7 mouse cellular contexts compared by ENCODE assay signal in genomic region chr4:47207969-47208420, GRCm38 (mm10). TPM values are rescaled to one million over a fixed set of nuclear protein-coding genes. Genes with fewer than 3 reads are reported as not detected.
DNase-seq lines count a peak whose midpoint lies in the region; ATAC-seq lines count a peak whose summit lies in the region.

Gene Col15a1 (plus strand): TSS chr4:47208161.

- peak within 1 kb of the TSS; percentile 17; the same call in 1 of the 2 replicates for H3K27ac ChIP-seq in embryonic facial prominence, embryonic 15.5 days (replicated peaks)
- H3K27ac ChIP-seq in heart, embryonic 15.5 days: no peak within 1 kb of the TSS
- no peak within 1 kb of the TSS for H3K27ac ChIP-seq in liver, embryonic 13.5 days

- DNase-seq in thymus, postnatal 0 days (ENCODE audit: low spot score): no peak
- DNase-seq in thymus, postnatal 36 days: no peak
- no peak for DNase-seq in liver, embryonic 13.5 days
- DNase-seq in yolk sac, embryonic 10.5 days (ENCODE audit: low spot score): no peak
- DNase-seq in natural killer cell, adult 2 months (ENCODE audit: low spot score in 2 of 2): no peak

- H3K27me3 ChIP-seq in embryonic facial prominence, embryonic 15.5 days: peaks cover 43% of the 10 kb centered on the region
- peaks cover 61% of the 10 kb centered on the region for H3K27me3 ChIP-seq in heart, embryonic 15.5 days
- peaks cover 52% of the 10 kb centered on the region for H3K27me3 ChIP-seq in liver, embryonic 13.5 days

- peak within 1 kb of the TSS; percentile 89 for H3K4me2 ChIP-seq in embryonic facial prominence, embryonic 15.5 days (replicated peaks)
- H3K4me2 ChIP-seq in heart, embryonic 15.5 days: peak within 1 kb of the TSS; percentile 82
- H3K4me2 ChIP-seq in liver, embryonic 13.5 days: peak within 1 kb of the TSS; percentile 32

- H3K9ac ChIP-seq in embryonic facial prominence, embryonic 15.5 days: peak within 1 kb of the TSS; percentile 33
- peak within 1 kb of the TSS; percentile 51 for H3K9ac ChIP-seq in heart, embryonic 15.5 days
- no peak within 1 kb of the TSS for H3K9ac ChIP-seq in liver, embryonic 13.5 days

- peaks cover 20% of the 10 kb centered on the region for H3K4me1 ChIP-seq in embryonic facial prominence, embryonic 15.5 days
- peaks cover 19% of the 10 kb centered on the region for H3K4me1 ChIP-seq in heart, embryonic 15.5 days (replicated peaks)
- H3K4me1 ChIP-seq in liver, embryonic 13.5 days (replicated peaks): no peaks in the 10 kb centered on the region

- ATAC-seq in embryonic facial prominence, embryonic 15.5 days (ENCODE audit: insufficient number of reproducible peaks, low FRiP score, low TSS enrichment, low read depth): peak; percentile 41
- no peak for ATAC-seq in heart, embryonic 15.5 days (replicated peaks; ENCODE audit: insufficient number of reproducible peaks, insufficient read depth, low FRiP score, low read depth)
- no peak for ATAC-seq in liver, embryonic 13.5 days (ENCODE audit: low read depth)

- WGBS in embryonic facial prominence, embryonic 15.5 days: 0% methylated on average over 45 of the region's 45 CpGs
- WGBS in heart, embryonic 15.5 days: under 1% methylated on average over 45 of the region's 45 CpGs
- WGBS in liver, embryonic 13.5 days (ENCODE audit: insufficient replicate concordance): 1% methylated on average over 40 of the region's 45 CpGs

- no peaks in the 10 kb centered on the region for H3K9me3 ChIP-seq in embryonic facial prominence, embryonic 15.5 days (replicated peaks)
- H3K9me3 ChIP-seq in heart, embryonic 15.5 days (replicated peaks): no peaks in the 10 kb centered on the region
- no peaks in the 10 kb centered on the region for H3K9me3 ChIP-seq in liver, embryonic 13.5 days (replicated peaks)

- H3K4me3 ChIP-seq in embryonic facial prominence, embryonic 15.5 days (replicated peaks): peak within 1 kb of the TSS; percentile 52
- peak within 1 kb of the TSS; percentile 53 for H3K4me3 ChIP-seq in heart, embryonic 15.5 days
- peak within 1 kb of the TSS; percentile 26 for H3K4me3 ChIP-seq in liver, embryonic 13.5 days (replicated peaks)

- H3K36me3 ChIP-seq in embryonic facial prominence, embryonic 15.5 days: no peaks in the 10 kb centered on the region
- H3K36me3 ChIP-seq in heart, embryonic 15.5 days: no peaks in the 10 kb centered on the region
- no peaks in the 10 kb centered on the region for H3K36me3 ChIP-seq in liver, embryonic 13.5 days

RNA-seq across cellular contexts. Expression of gene Col15a1, which starts in this region (rescaled TPM):
- polyA plus RNA-seq in thymus, postnatal 0 days (2015; fragmentation: Nextera tagmentation; extraction: Ambion mirVana): 14.5 and 16.7 TPM in 2 replicates
- polyA plus RNA-seq in embryonic facial prominence, embryonic 15.5 days (2015; fragmentation: Nextera tagmentation; extraction: Ambion mirVana): 22.1 and 24.4 TPM in 2 replicates
- 12.9 and 15.0 TPM in 2 replicates for polyA plus RNA-seq in heart, embryonic 15.5 days (2015; fragmentation: Nextera tagmentation; extraction: Ambion mirVana)
- polyA plus RNA-seq in liver, embryonic 13.5 days (2015; fragmentation: Nextera tagmentation; extraction: Ambion mirVana): 0.36 and 0.37 TPM in 2 replicates

Comparison
In these comparisons a context has a peak if more than half of its experiments do, and no peak if none do; other contexts are left out.
1. RNA of gene Col15a1 (polyA plus RNA-seq): 22.1 to 24.4 TPM in embryonic facial prominence, embryonic 15.5 days, 14.5 to 16.7 TPM in thymus, postnatal 0 days and 12.9 to 15.0 TPM in heart, embryonic 15.5 days; 0.36 to 0.37 TPM in liver, embryonic 13.5 days; every median in the first group is over 10 times any median in the second.
2. H3K4me2 ChIP-seq: peak in every context shown above with its lines; median percentile 89 in embryonic facial prominence, embryonic 15.5 days; 82 in heart, embryonic 15.5 days; 32 in liver, embryonic 13.5 days.
3. Peak in every context shown above with its lines, with median percentiles within 50 percentile points of each other: H3K4me3 ChIP-seq.